Mouse (Mus musculus) forebrain, embryonic 10.5 days (tissue): Measurements from ENCODE around the gene Ccdc91. TPM values are rescaled to one million over a fixed set of nuclear protein-coding genes. Genes with fewer than 3 reads are reported as not detected.

Source experiments
- DNase-seq: peaks from one replicate; pipeline ENCODE4 v3.0.0-alpha.2; 2017; ENCODE audit warnings: low spot score; ENCODE audit errors: extremely low spot score
- H3K27ac ChIP-seq: fragments of 300-500 bp; sonication (generic); 2 replicates; pipeline ENCODE4 v1.5.1; 2016; ENCODE audit warnings: mild to moderate bottlenecking
- H3K27me3 ChIP-seq: fragments of 300-500 bp; sonication (generic); 2 replicates; pipeline ENCODE4 v1.6.1; 2016; ENCODE audit warnings: mild to moderate bottlenecking; ENCODE audit not compliant: poor library complexity, severe bottlenecking
- H3K36me3 ChIP-seq: fragments of 300-500 bp; sonication (generic); replicated peaks from 2 replicates; pipeline ENCODE4 v1.6.1; 2016; ENCODE audit warnings: mild to moderate bottlenecking, moderate library complexity
- H3K4me1 ChIP-seq: fragments of 300-500 bp; sonication (generic); 2 replicates; pipeline ENCODE4 v1.6.1; 2016
- H3K4me3 ChIP-seq: fragments of 300-500 bp; sonication (generic); 2 replicates; pipeline ENCODE4 v1.5.1; 2016; ENCODE audit warnings: mild to moderate bottlenecking, moderate library complexity
- H3K9me3 ChIP-seq: fragments of 300-500 bp; sonication (generic); 2 replicates; pipeline ENCODE4 v1.6.1; 2016; ENCODE audit warnings: mild to moderate bottlenecking, moderate library complexity
- WGBS: fragments of 180-500 bp; shearing (Covaris S2); methylation state at CpG from one replicate; pipeline ENCODE4 v1.1.7; 2016; 5-methylcytosine and 5-hydroxymethylcytosine counted together
- polyA plus RNA-seq: library from polyadenylated mRNA; unstranded; fragments of >200 nt; fragmentation: Nextera tagmentation; extraction: Ambion mirVana; gene quantifications from 2 replicates; pipeline ENCODE4 v1.2.1, GENCODE M21; 2016

Gene Ccdc91
- polyA plus RNA-seq, 1 experiment from 2014 or later, result 24.9 TPM

DNA sequence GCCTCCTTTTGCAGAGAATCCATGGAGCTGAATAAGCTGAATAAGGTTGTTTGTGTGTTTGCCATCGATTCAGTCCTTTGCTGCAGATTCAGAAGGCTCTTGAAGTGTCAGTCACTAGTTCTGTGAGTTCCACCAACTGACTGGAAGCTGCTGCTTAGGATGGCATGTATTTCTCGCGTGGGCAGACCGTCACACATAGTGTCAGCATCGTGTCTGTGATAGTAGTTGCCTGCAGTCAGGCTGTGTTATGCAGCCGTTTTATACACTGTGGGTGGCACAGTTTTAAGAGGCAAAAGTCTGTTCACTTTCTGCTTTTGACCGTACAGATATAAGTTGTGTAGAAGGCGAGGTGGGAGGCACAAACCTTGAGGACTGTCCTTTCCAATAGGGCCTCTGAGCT lies 42.3 kb downstream of the Ccdc91 start:
- no peak overlapping the region for H3K27ac ChIP-seq
- DNase-seq, result no peak
- no peaks in the 10 kb centered on the region for H3K4me1 ChIP-seq
- H3K36me3 ChIP-seq, result no peaks in the 10 kb centered on the region; the same call in 1 of the 2 replicates
- no peaks in the 10 kb centered on the region; the same call in 1 of the 2 replicates for H3K9me3 ChIP-seq
- 84% methylated on average over 8 of the region's 8 CpGs for WGBS
- H3K27me3 ChIP-seq, result no peaks in the 10 kb centered on the region
- H3K4me3 ChIP-seq, result no peak overlapping the region

DNA sequence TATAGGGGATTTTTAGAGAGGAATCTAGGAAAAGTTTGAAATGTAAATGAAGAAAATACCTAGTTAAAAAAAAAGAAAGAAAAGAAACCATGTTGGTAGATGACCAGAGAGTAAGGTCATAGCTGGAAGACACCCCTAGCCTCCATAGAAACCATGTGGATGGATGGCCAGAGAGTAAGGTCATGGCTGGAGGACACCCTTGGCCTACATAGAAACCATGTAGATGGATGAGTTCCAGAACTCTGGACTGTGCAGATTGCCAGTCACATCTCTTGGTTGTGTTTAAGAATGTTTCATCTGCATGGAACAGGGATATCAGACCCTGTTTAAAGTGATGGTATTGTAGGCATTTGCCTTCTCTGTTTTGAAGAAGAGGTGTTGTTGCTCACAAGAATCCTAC lies 49.6 kb downstream of the Ccdc91 start:
- Histone ChIP-seq H3K9me3 (no peaks in the 10 kb centered on the region), H3K36me3 (no peaks in the 10 kb centered on the region), H3K4me3 (no peak overlapping the region), H3K27me3 (no peaks in the 10 kb centered on the region), H3K4me1 (no peaks in the 10 kb centered on the region), H3K27ac (no peak overlapping the region)
- DNase-seq, result no peak

GRCm38 (mm10) chr6:147534971-147535370 lies 59.3 kb downstream of the Ccdc91 start:
- no peak for DNase-seq
- 94% methylated on average over 5 of the region's 5 CpGs for WGBS
- no peaks in the 10 kb centered on the region for H3K4me1 ChIP-seq
- no peaks in the 10 kb centered on the region for H3K27me3 ChIP-seq
- no peaks in the 10 kb centered on the region for H3K36me3 ChIP-seq
- H3K27ac ChIP-seq, result no peak overlapping the region
- H3K9me3 ChIP-seq, result no peaks in the 10 kb centered on the region
- no peak overlapping the region for H3K4me3 ChIP-seq

GRCm38 (mm10) chr6:147538236-147538635 lies 62.6 kb downstream of the Ccdc91 start:
- no peak for DNase-seq
- no peaks in the 10 kb centered on the region for H3K9me3 ChIP-seq
- 92% methylated on average over 5 of the region's 5 CpGs for WGBS
- no peaks in the 10 kb centered on the region for H3K27me3 ChIP-seq
- H3K36me3 ChIP-seq, result no peaks in the 10 kb centered on the region
- H3K4me1 ChIP-seq, result no peaks in the 10 kb centered on the region
- no peak overlapping the region for H3K27ac ChIP-seq
- H3K4me3 ChIP-seq, result no peak overlapping the region

DNA sequence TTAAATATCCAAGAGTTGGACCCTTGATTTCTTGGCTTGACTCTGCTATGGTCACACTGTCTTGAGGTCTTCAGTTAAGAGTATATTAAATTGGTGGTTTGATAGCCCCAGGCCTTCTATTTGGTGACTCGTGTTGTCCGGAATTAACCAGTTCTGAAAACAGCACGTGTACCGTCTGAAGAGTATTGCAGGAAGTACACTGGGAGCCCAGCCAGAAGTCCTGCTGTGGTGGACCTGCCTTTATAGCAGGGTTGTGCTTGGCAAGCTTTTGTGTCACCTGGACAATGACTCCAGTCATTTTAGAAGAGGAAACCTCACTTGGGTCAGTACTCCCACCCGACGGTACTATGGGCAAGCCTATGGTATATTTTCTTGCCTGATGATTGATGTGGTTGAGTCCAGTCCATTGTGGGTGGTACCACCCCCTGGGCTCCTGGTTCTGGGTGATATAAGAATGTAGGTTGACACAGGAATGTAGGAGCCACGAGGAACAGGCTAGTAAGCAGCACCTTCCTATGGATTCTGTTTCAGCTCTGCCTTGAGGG lies 63.5 kb downstream of the Ccdc91 start:
- Histone ChIP-seq H3K27ac (no peak overlapping the region), H3K4me1 (no peaks in the 10 kb centered on the region), H3K36me3 (no peaks in the 10 kb centered on the region), H3K27me3 (no peaks in the 10 kb centered on the region), H3K9me3 (no peaks in the 10 kb centered on the region), H3K4me3 (no peak overlapping the region)
- WGBS, result 92% methylated on average over 7 of the region's 7 CpGs
- no peak for DNase-seq

- no peak overlapping the region for H3K27ac ChIP-seq
- H3K4me1 ChIP-seq, result no peaks in the 10 kb centered on the region
- WGBS, result 94% methylated on average over 6 of the region's 6 CpGs
- no peaks in the 10 kb centered on the region for H3K36me3 ChIP-seq
- H3K9me3 ChIP-seq, result no peaks in the 10 kb centered on the region
- H3K4me3 ChIP-seq, result no peak overlapping the region
- H3K27me3 ChIP-seq, result no peaks in the 10 kb centered on the region
- DNase-seq, result no peak
These were observed 65.3 kb downstream of the Ccdc91 start for GRCm38 (mm10) chr6:147540942-147541341.

GRCm38 (mm10) chr6:147555591-147555990 lies 80.0 kb downstream of the Ccdc91 start:
- no peak for DNase-seq
- Histone ChIP-seq H3K4me1 (no peaks in the 10 kb centered on the region), H3K27me3 (no peaks in the 10 kb centered on the region), H3K36me3 (no peaks in the 10 kb centered on the region), H3K4me3 (no peak overlapping the region), H3K27ac (no peak overlapping the region), H3K9me3 (no peaks in the 10 kb centered on the region)
- WGBS, result 87% methylated on average over 6 of the region's 6 CpGs

DNA sequence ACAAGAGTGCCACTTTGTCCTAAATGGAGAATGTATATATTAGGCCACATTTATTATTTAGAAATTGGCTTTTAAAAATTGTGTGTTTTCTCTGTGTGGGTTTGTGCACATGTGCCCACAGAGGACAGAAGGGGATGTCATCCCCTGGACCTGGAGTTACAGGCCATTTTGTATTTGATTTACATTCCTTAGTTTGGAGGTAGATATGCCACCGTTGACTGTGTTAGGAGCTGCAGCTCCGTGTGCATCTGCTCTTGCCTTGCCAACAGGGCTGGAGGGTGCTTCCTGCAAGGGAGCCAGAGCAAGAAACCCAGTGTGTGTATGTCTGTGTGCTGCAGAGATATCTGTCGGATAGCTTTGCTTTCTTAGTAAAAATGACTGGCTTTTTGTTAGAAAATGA lies 83.7 kb downstream of the Ccdc91 start:
- Histone ChIP-seq H3K4me1 (no peaks in the 10 kb centered on the region), H3K36me3 (no peaks in the 10 kb centered on the region), H3K9me3 (no peaks in the 10 kb centered on the region), H3K27me3 (no peaks in the 10 kb centered on the region), H3K4me3 (no peak overlapping the region), H3K27ac (no peak overlapping the region)
- DNase-seq, result no peak
- 89% methylated on average over 3 of the region's 3 CpGs for WGBS

DNA sequence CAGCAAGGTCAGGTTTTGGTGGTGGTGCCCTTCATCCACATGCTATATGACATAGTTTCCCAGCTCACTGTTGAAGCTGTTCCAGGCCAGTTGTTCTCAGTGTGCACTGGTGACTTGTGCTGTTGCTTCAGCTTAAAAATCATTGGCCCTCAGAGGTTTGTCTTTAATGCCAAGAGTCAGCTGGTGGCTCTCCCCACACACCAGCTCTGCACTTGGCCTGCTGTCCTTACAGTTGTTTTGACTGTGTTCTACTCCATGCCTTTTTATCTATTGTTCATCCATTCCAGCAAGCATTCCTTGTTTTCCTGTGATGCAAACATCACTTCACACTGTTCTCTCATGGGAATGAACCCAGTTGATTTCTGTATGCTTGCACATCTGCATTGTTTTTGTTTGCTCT lies 84.8 kb downstream of the Ccdc91 start:
- no peak for DNase-seq
- no peak overlapping the region for H3K4me3 ChIP-seq
- no peak overlapping the region for H3K27ac ChIP-seq

GRCm38 (mm10) chr6:147569246-147569645 lies 93.6 kb downstream of the Ccdc91 start:
- Histone ChIP-seq H3K4me3 (no peak overlapping the region), H3K27me3 (no peaks in the 10 kb centered on the region), H3K9me3 (no peaks in the 10 kb centered on the region), H3K36me3 (0 out of 2 replicates have a peak, but pooled peaks cover 3% of the 10 kb centered on the region), H3K4me1 (peaks cover 10% of the 10 kb centered on the region), H3K27ac (no peak overlapping the region)
- no peak for DNase-seq
- 95% methylated on average over 5 of the region's 5 CpGs for WGBS

More for the DNA sequence above, 84.8 kb downstream of the Ccdc91 start:
- H3K27me3 ChIP-seq, result no peaks in the 10 kb centered on the region
- no peaks in the 10 kb centered on the region for H3K4me1 ChIP-seq
- H3K36me3 ChIP-seq, result 0 out of 2 replicates have a peak, but pooled peaks cover 3% of the 10 kb centered on the region
- H3K9me3 ChIP-seq, result no peaks in the 10 kb centered on the region

DNA sequence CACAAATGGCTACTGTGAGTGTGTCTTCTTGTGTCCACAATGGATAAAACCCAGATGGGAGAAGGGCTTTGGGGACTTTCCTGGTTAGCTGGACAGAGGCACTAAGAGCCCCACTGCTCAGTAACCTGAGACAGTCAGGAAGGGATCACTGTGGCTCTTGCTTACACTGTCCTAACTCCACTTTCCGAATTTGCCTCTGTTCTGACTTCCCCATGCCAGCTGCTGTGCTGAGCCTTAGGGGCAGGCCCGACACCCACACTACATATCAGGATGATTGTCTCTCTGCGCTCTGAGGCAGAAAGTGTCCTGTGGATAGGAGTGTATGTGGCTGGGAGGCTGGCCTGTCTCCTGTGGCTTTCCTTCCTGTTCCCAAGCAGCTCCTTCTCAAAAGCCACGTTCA lies 97.5 kb downstream of the Ccdc91 start:
- DNase-seq, result no peak
- WGBS, result 57% methylated on average over 4 of the region's 4 CpGs
- Histone ChIP-seq H3K4me1 (peaks cover 14% of the 10 kb centered on the region), H3K4me3 (no peak overlapping the region), H3K36me3 (no peaks in the 10 kb centered on the region), H3K9me3 (no peaks in the 10 kb centered on the region), H3K27ac (no peak overlapping the region), H3K27me3 (no peaks in the 10 kb centered on the region)

DNA sequence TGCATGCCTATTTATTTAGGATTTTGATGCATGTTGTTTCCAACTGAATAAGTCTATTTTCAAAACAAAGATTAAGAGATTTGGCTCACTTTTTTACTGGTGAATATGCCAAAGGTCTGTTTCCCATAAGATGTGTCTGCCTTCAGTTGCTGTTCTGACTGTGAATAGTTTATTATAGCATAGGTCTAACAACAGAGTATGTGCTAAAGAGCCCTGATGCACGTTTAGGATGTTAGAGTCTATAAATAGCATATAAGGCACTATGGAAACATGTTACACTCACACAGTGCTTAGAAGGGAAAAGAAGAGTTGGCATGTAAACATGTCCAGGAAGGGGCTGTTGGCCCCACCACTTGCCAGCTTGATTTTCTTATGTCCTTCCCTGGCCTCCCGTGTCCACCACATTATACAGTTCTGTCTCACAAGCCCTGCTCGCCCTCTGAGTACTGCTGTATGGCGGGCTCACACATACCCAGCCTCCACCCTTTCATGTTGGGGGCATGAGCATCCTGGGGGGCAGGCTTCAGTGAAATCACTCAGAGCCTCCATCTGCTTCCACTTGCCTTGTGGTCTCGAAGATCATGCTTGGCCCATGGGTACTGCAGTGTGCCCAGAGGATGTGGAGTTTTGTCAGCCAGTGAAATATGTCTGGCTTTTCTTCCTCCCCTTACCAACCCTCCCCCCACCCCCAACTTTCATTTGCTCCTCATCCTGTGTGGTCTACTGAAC lies 99.0 kb downstream of the Ccdc91 start:
- H3K4me1 ChIP-seq, result peaks cover 7% of the 10 kb centered on the region
- no peaks in the 10 kb centered on the region for H3K36me3 ChIP-seq
- DNase-seq, result no peak
- no peaks in the 10 kb centered on the region for H3K27me3 ChIP-seq
- no peaks in the 10 kb centered on the region for H3K9me3 ChIP-seq
- H3K27ac ChIP-seq, result no peak overlapping the region
- WGBS, result 83% methylated on average over 5 of the region's 5 CpGs
- no peak overlapping the region for H3K4me3 ChIP-seq

- H3K4me3 ChIP-seq, result no peak overlapping the region
- H3K9me3 ChIP-seq, result no peaks in the 10 kb centered on the region
- WGBS, result 79% methylated on average over 11 of the region's 11 CpGs
- peaks cover 7% of the 10 kb centered on the region for H3K4me1 ChIP-seq
- H3K36me3 ChIP-seq, result no peaks in the 10 kb centered on the region
- no peak for DNase-seq
- no peak overlapping the region for H3K27ac ChIP-seq
- H3K27me3 ChIP-seq, result no peaks in the 10 kb centered on the region
These were observed 99.7 kb downstream of the Ccdc91 start for GRCm38 (mm10) chr6:147575183-147575784.
